Mouse (Mus musculus) monocyte, adult 59 days (primary cell): ENCODE data around the gene Cacna2d2. TPM values are rescaled to one million over a fixed set of nuclear protein-coding genes. Genes with fewer than 3 reads are reported as not detected.

ENCODE experiments used
- total RNA-seq, 2 experiments: library from RNA; stranded (reverse); gene quantifications; one replicate each; pipeline ENCODE4 v1.2.4; 2023

Gene Cacna2d2
- total RNA-seq = not detected

DNA sequence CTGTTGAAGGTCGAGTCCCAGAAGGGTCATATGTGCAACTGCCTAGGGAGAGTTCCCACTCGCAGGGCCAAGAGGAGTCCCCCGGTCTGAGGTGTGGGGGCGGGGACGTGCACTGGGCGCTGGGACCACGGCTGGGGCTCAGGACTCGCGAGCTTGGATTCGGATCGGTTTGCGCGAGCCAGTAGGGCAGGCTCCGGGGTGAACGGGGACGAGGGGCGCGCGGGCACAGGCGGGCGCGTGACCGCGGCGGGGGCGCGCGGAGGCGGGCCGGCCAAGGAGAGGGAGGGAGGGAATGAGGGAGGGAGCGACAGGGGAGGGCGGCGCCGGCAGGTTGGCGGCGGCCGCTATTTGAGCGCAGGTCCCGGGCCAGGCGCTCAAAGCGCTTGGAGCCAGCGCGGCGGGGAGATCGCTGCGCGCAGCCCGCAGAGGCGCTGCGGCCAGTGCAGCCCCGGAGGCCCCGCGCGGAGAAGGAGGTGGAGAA lies at the start of gene Cacna2d2:
Gene Cacna2d2 (plus strand): TSS at position 122 of the 481 bp plus-strand sequence.

DNA sequence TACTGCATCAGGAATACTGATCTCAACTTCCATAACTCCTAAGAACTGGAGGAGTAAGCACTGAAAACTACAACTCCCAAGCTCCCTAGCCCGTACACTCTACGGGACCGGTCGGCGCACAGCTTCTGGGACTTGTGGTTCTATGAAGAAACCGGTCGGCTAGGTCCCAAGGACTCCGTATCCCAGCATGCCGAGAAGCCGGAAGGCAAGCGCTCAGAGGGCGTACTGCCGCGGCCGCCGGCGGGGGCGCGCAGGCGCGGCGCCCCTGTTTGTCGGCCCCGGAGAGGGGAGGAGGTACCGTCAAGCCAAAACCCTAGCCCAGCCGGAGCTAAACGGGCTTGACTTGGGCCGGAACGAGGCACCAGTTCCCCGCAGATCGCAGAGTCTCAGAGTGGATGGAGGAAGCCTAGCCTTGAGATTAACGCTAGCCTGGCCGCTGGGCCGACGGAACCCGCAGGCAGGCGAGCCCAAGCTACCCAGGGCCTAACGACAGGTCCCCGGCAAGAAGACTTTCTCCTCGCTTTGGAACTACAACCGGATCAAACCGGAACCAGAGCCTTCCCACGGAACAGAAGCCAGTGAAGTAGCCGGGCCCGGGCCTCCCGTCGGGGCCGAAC lies 134.5 kb downstream of the Cacna2d2 start, which contains the start of gene Tmem115:
Gene Tmem115 (plus strand): TSS at position 155 of the 617 bp plus-strand sequence.

DNA sequence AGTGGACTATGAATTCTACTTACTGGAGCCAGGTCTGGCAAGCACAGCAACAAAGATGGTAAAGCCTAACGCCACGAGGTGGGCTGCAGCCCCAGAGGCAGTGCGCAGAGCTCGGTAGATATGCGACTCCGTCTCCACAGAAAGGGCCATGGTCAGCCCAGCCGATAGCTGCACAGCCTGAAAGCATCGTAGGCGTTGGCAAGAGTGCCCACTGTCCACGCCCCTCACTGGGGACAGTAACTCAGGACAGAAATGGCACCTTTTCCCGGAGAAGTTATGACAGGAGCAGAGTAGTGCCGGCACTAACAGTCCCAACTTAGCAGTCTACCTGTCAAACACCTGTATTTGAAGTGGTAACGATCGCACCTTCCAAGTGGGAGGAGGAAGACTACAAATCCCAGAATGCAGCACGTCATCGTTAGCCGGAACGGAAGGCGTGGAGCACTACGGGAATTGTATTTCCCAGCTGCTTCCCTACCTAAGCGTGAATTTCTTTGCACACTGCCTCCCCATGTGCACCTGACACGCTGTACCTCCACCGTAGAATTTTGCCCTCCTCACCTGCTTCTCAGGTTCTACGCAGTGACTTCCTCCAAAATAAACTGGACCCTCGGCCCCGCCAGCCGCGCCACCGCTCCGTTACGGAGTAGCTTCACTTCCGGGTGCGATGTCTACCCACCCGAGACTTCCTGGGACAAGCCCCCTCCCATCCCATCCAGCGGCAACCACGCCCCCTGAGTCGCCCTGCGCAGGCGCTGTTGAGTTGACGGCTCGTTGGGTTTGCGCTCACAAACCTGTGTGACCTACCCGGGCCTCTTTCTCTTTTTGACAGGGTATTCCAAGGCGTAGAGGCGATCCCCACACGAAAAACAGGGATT lies 142.3 kb downstream of the Cacna2d2 start, which contains the start of the genes Cyb561d2 and Nprl2:
Gene Cyb561d2 (minus strand): TSS at position 720 of the 878 bp plus-strand sequence.
Gene Nprl2 (plus strand): TSS at position 753 of the 878 bp plus-strand sequence.

DNA sequence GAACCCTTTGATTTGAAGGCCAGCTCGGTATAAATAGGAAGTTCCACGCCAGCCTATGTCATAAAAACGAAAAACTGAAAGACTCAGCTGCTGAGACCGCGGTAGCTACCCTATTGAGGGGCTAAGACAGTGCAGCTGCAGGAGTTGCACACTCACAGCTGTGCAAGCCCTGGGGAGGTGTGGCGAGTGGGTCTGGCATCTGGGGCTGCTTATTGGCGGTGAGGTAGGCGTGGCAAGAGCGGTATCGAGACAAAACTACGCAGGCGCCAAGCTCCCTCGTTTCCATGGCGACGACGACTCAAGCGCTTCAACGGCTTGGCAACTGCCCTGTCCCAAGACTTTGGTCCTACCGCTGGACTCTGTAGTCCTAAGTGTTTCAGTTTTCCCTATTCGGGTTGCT lies 147.6 kb downstream of the Cacna2d2 start, which contains the start of gene Zmynd10:
Gene Zmynd10 (plus strand): TSS at position 273 of the 400 bp plus-strand sequence.

DNA sequence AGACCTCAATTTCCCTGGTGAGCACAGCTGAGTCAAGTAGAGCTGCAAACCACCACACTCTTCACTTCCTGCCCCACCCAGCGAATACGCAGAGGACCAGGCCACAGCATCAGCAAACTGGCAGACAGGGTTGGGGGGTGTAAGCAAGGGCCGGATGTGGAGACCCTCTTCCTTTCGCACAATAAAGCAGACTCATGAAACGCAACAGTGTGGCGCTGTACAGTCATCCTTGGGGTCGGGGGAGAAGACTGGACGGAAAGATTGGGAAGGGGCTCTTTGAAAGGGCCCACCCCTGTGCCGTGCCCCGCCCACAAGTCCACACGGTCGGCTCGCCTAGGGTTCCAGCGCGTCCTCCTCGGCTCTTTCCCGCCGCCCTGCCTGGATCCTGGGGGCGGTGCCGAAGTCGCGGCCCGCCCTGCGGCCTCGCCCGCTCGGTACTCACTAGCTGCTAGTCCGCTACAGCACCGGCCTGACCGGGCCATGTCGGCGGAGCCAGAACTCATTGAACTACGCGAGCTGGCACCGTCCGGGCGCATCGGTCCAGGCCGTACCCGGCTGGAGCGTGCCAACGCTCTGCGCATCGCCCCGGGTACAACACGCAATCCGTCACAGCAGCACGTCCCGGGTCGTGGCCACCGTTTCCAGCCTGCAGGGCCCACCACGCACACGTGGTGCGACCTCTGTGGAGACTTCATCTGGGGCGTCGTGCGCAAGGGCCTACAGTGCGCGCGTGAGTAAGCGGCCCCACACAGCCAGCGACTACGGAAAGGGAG lies 151.9 kb downstream of the Cacna2d2 start, which contains the start of gene Rassf1:
Gene Rassf1 (plus strand): TSS at position 439 of the 773 bp plus-strand sequence.

DNA sequence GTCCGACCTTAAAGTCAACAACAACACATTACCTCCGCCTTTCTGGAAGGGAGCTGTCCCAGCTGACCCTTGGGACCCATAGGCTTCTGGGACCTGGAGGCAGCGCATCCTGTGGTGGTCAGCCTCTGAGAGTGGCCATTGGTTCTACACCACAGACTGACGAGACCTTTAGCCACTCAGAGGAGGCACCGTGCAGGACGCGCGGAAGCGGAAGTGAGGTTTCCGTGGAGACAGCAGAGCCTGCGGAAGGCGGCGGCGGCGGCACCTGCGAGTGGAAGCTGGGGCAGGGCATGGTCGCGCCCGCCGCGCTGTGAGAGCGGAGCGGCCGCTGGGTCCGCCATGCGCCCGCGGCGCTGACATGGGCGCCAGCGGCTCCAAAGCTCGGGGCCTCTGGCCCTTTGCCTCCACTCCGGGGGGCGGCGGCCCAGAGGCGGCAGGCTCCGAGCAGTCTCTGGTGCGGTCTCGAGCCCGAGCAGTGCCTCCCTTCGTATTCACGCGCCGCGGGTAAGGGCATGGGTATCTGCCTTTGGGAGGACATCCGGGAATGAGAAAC lies 163.7 kb downstream of the Cacna2d2 start, which contains the start of gene Tusc2:
Gene Tusc2 (plus strand): TSS at position 227 of the 553 bp plus-strand sequence.

DNA sequence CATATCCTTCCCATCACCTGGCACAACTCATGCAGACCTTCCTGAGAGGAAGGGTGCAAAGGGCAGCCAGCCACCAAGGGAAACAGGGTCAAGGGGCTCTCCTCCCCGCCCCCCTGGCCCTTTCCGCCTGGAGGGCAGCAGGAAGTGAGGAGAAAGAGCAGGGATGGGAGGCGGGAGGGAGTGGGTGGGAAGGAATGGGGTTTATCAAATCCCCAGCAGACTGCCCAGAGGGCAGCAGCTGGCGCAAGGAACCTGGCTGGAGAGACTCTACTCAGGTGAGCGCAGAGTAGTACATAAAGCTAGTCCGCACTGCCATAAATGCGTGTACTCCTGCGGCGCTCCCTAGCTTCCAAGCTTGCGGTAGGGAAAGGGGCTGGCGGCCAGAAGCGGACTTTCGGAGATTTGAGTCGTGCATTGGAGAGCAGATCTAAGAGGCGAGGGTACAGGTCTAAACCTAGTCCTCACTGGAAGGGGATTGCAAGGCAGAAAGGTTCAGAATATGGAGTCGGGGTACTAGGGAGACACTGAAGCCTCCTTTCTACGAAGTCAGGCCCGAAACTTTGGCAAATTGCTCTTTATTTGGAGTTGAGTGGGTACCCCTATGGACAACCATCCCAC lies 168.4 kb downstream of the Cacna2d2 start, which contains the start of gene Hyal2:
Gene Hyal2 (plus strand): TSS at position 244 of the 618 bp plus-strand sequence.

DNA sequence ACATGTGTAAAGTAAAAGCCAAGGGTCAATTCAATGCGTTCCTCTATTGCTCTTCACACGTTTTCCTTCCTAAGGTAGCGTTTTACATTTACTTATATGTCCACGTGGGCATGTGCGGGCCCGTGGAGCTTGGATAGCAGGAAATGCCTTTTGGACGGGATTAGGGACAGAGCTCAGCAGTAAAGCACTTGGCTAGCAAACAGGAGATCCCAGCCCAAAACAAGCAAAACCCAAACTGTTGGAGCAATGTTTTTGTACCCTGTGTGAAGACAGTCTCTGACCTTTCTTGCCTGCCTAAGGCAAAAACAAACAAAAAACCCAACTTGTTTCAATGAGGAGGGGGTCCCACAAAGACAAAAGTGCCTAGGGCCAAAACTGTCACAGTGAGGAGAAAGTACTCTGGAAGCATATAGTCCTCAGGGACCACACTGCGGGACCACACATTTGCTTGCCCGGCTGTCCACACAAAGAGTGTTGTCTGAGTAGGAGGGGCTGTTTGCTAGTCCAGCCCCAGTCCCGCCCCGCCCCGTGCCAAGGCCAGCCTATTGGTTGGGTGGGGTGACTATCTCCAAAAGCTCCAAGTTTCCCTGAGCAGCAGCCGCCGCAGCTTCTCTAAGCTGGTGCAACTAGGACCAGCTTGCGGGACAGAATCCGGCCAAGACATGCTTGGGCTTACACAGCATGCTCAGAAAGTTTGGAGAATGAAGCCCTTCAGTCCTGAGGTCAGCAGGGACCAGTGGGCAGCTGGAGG lies 177.1 kb downstream of the Cacna2d2 start, which contains the start of gene Hyal1:
Gene Hyal1 (plus strand): TSS at position 571 of the 751 bp plus-strand sequence.

DNA sequence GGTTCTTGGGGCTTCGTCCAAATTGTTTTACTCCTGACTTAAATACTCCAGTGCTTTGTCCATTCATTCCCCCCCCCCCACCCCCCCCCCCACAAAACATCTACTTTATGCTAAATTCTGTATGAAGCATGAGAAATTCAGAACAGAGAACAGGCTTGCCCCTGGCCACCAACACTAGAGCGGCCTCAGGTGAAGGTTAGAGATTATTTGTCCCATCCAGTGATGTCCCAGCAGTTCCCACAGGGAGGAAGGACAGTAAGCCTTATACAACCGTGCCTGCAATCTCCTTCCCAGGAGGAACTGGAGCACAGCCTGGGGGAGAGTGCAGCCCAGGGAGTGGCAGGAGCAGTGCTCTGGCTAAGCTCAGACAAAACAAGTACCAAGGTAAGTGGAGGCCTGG lies 179.2 kb downstream of the Cacna2d2 start, which contains the start of gene Naa80:
Gene Naa80 (plus strand): TSS at position 301 of the 400 bp plus-strand sequence.

Other genes with a start within 250 kb of the Cacna2d2 start
- gene Dock3, start 167.7 kb upstream of the Cacna2d2 start, total RNA-seq = 10 to 100 TPM in 1 of 2 experiments, 1 to 10 TPM in 1; 5.8 to 10.4 TPM
- 10 to 100 TPM; 73.7 to 75.7 TPM for gene Mapkapk3, start 109.7 kb upstream of the Cacna2d2 start, total RNA-seq
- 1 to 10 TPM in 1 of 2 experiments, under 1 TPM in 1; 0.18 to 1.4 TPM for gene Cish, start 103.6 kb upstream of the Cacna2d2 start, total RNA-seq
- gene Hemk1, start 61.3 kb upstream of the Cacna2d2 start, total RNA-seq = 1 to 10 TPM; 3.8 to 8.3 TPM
- gene 6430571L13Rik, start 59.0 kb upstream of the Cacna2d2 start, total RNA-seq = not detected
- 10 to 100 TPM; 22.2 to 24.0 TPM for gene Tmem115, start 134.3 kb downstream of the Cacna2d2 start, total RNA-seq
- gene Cyb561d2, start 142.6 kb downstream of the Cacna2d2 start, total RNA-seq = 1 to 10 TPM; 8.4 to 9.2 TPM
- gene Nprl2, start 142.6 kb downstream of the Cacna2d2 start, total RNA-seq = 10 to 100 TPM; 12.0 to 15.1 TPM
- not detected for gene Zmynd10, start 147.7 kb downstream of the Cacna2d2 start, total RNA-seq
- gene Rassf1, start 151.9 kb downstream of the Cacna2d2 start, total RNA-seq = 100 to 1,000 TPM; 122 to 127 TPM
- 10 to 100 TPM; 16.1 to 17.9 TPM for gene Tusc2, start 163.6 kb downstream of the Cacna2d2 start, total RNA-seq
- gene Hyal2, start 168.3 kb downstream of the Cacna2d2 start, total RNA-seq = 1 to 10 TPM; 3.8 to 6.2 TPM
- gene Hyal1, start 177.3 kb downstream of the Cacna2d2 start, total RNA-seq = 1 to 10 TPM; 2.4 to 3.7 TPM
- gene Naa80, start 179.3 kb downstream of the Cacna2d2 start, total RNA-seq = 10 to 100 TPM; 10.3 to 14.2 TPM
- gene Hyal3, start 181.2 kb downstream of the Cacna2d2 start, total RNA-seq = 1 to 10 TPM in 1 of 2 experiments, under 1 TPM in 1; 0.50 to 1.4 TPM
- 10 to 100 TPM; 14.7 to 15.1 TPM for gene Ifrd2, start 188.0 kb downstream of the Cacna2d2 start, total RNA-seq
- gene Sema3b, start 209.6 kb downstream of the Cacna2d2 start, total RNA-seq = not detected
- 100 to 1,000 TPM; 852 to 878 TPM for gene Gnai2, start 235.8 kb downstream of the Cacna2d2 start, total RNA-seq